Mouse (Mus musculus) gastrocnemius, postnatal 14 days (tissue): ENCODE results near the gene C9. TPM values are rescaled to one million over a fixed set of nuclear protein-coding genes. Genes with fewer than 3 reads are reported as not detected.

ENCODE experiments used
- DNase-seq: peaks from one replicate; pipeline ENCODE4 v3.0.0; 2021; ENCODE audit warnings: mixed read lengths
- intact Hi-C: fragments of 180-260 bp; cut with DNase I; formaldehyde crosslinking; loops from one replicate; pipeline ENCODE4 v1.15.1; 2025; ENCODE audit warnings: low total_unique reads
- long read RNA-seq, 2 experiments: library from polyadenylated mRNA; stranded (forward); transcript quantifications; one replicate each; pipeline ENCODE4 v2.0.0; 2021
- total RNA-seq, 2 experiments: library from RNA; stranded (reverse); gene quantifications; 2 replicates each; pipeline ENCODE4 v1.2.3; 2021

The C9 gene
- not detected for total RNA-seq
- long read RNA-seq, experiment 1: 0 reads
- long read RNA-seq, experiment 2: 0 reads

DNA sequence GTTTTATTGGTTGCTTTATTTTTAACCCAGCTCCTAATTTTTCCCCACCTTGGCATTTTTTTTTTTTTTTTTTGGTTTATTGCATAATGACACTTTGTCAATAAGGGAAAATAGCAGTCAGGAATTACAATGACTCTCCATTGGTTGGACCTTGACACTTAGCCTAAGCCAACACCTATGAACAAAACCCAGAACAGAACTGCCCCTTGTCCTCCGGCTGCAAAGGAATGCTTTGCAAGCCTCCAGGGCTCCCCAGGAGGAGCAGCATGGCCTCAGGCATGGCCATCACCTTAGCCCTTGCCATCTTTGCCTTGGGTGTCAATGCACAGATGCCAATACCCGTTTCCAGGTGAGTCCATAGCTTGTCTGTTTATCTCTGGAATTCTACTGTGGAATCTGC is at the start of gene C9:
TSS of gene C9 (plus strand) at position 193 of the 400 bp plus-strand sequence.
- no peak for DNase-seq
- intact Hi-C loops: no loop called here

- DNase-seq: no peak
- intact Hi-C loops: no loop called here
These were observed 46.9 kb upstream of the C9 start for GRCm38 (mm10) chr15:6398211-6398610.

- intact Hi-C loops: no loop called here
- no peak for DNase-seq
These were observed 46.2 kb upstream of the C9 start for GRCm38 (mm10) chr15:6398881-6399280.

DNA sequence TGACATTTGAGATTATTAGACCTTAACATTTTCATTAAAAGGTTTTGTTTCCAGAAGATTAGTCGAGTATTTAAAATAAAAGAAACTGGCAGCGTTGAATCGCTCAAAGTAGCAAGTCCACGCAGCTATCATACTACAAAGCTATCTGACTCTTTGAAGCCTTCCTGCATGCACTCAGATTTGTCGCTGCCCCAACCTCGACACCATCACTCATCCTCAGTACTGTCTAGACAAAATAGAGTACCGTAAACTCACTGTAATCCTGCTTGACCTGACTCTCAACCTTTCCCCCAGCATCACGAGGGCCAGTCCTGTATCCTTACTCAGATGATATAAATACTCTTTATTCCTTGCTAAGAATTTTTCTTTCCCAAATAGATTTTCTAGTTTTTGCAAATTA is 45.0 kb upstream of the C9 start:
- DNase-seq: no peak
- intact Hi-C loops: no loop called here

DNA sequence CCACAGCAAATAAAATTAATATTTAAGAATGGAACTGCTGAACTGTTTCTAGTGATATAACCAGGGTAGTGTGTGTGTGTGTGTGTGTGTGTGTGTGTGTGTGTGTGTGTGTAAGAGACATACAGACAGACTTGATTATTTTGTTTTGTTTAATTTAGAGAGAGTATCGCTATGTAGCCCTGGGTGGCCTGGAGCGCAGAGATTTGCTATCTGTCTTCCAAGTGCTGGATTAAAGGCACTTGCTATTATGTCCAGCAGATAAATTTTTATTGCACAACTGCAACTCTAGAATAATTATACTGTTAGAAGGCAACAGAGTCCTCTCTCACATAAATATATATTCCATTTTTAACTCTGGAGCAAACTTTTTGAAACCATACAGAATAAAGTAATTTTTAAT is 42.7 kb upstream of the C9 start:
- intact Hi-C loops: no loop called here

DNA sequence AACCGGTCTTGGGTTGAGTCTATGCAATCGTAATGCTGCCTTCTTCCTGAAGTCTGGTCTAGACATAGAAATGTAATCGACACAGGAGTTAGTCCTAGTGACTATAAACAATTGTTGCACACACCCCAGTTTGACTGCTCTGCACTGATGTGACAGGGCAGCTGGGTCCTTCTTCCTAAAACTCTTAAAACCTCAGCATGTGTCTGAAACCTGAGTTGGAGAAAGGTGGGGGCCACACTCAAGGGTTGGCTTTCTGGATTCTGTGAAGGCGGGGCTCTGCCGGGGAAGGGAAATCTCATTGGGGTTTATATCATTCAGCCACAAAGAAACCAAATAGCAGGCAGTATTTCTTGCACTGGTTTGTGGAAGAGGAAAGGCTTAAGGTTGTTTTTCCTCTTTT is 41.0 kb upstream of the C9 start:
- intact Hi-C loops: no loop called here
- no peak for DNase-seq

More for the DNA sequence above, 42.7 kb upstream of the C9 start:
- DNase-seq: no peak

GRCm38 (mm10) chr15:6406771-6407170 is 38.4 kb upstream of the C9 start:
- intact Hi-C loops: no loop called here

DNA sequence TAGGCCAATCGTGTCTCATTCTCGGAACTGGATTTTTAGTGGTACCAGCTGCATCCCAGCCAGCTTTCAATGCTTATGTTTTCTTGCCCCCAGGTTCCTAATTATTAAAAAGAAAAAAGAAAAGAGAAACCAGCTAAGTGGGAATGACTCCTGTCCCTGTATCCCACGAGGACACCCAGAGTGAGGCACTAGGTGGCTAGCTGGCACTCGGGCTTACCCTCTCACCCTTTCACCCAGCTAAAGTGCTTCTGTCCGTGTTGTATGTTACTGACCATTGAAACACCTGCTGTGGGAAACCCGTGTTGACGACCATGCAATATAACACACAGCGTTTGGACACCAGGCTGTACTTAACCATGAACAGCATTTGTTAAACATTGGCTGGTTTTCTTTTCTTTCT is 36.1 kb upstream of the C9 start:
- no peak for DNase-seq
- intact Hi-C loops: no loop called here

More at GRCm38 (mm10) chr15:6406771-6407170, 38.4 kb upstream of the C9 start:
- DNase-seq: no peak

DNA sequence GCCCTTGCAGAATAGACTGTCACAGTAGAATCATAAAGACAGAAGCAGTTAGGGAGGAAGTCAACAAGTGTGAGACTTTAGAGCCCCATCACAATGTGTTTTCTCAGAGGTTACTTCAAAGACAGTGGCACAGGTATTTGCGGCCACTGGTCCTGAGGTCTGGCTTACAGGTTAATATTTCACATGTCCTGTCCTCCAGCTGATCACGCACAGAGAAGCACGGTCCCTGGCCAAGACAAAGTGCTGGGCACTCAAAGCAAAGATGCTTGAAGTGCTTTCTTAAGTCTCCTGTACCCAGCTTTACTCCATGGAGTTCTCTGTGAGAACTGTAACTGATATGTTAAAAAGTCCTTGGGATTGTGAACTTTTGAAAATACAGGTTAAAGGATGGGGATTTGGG is 35.0 kb upstream of the C9 start:
- no peak for DNase-seq
- intact Hi-C loops: no loop called here

- intact Hi-C loops: no loop called here
- DNase-seq: no peak
These were observed 33.8 kb upstream of the C9 start for GRCm38 (mm10) chr15:6411334-6411733.

DNA sequence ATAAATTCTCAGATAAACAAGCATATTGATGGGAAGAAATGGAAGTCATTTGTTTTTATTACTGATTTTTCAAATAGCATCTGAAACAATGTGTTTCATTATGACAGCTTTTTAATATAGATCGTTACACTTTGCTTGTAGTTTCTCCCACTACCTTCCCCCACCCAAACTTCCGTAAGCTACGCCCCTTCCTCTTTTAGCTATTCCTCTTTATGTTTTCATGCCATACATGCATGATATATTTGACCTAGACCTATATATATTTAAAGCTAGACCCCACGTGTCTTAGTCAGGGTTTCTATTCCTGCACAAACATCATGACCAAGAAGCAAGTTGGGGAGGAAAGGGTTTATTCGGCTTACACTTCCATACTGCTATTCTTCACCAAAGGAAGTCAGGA is 29.8 kb upstream of the C9 start:
- intact Hi-C loops: no loop called here
- DNase-seq: no peak

DNA sequence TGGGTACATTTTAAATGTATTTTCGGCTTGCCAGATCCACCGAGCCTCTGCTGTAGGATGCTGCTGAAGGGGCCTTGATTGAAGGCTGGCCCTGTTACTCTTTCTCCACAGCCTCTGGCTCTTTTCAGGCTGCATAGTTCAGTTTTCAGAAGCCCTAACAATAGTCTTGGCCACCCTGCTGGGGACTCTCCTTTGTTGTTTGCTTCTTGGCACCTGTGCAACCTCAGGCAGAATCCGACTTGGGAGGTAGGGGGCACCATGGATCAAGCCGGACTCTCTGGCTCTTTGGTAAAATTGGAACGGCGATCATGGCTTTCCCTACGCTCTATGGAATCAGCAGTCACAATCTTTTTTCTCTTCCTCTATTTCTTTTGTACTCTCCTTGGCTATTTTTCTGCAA is 13.3 kb upstream of the C9 start:
- intact Hi-C loops: loop anchor here (5.0 kb wide), 1 partner anchor 194 kb away; no protein-coding TSS in a partner anchor
- DNase-seq: no peak

- intact Hi-C loops: loop anchor here (5.0 kb wide), 1 partner anchor 195 kb away; no protein-coding TSS in a partner anchor
- DNase-seq: peak; percentile 39
These were observed 12.7 kb upstream of the C9 start for GRCm38 (mm10) chr15:6432411-6432810.

DNA sequence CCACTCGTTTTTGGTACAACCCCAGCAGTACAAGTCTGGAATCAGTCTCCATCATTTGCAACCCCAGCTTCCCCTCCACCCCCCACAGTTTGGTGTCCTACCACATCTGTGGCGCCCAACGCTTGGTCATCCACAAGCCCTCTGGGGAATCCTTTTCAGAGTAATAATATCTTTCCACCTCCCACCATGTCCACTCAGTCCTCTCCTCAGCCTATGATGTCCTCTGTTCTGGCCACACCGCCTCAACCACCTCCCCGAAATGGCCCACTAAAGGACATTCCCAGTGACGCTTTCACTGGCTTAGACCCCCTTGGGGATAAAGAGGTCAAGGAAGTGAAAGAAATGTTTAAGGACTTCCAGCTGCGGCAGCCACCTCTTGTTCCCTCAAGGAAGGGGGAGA is 9.8 kb upstream of the C9 start:
- intact Hi-C loops: no loop called here

DNA sequence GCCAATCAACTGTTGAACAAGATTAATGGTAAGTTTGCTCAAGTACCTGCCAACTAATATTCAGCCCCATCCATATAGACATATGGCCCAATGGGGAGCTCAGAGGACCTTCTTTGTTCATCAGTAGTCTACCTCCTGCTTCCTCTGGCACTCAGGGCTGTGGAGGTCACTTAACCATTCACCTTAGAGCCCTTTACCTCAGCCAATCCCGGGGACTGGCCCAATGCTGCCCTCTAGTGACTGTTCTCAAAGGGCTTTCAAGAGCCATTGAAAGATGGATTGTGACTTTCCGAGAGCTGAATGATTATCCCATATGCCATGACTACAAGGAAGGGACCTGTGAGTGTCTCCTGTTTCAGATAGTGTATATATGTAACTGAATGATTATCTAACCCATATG is 9.4 kb upstream of the C9 start:
- intact Hi-C loops: no loop called here
- peak; percentile 41 for DNase-seq

More for the DNA sequence above, 9.8 kb upstream of the C9 start:
- DNase-seq: no peak

GRCm38 (mm10) chr15:6438685-6439084 is 6.4 kb upstream of the C9 start:
- intact Hi-C loops: no loop called here
- DNase-seq: no peak

- intact Hi-C loops: no loop called here
- DNase-seq: no peak
These were observed 675 bp upstream of the C9 start for GRCm38 (mm10) chr15:6444452-6444851.

DNA sequence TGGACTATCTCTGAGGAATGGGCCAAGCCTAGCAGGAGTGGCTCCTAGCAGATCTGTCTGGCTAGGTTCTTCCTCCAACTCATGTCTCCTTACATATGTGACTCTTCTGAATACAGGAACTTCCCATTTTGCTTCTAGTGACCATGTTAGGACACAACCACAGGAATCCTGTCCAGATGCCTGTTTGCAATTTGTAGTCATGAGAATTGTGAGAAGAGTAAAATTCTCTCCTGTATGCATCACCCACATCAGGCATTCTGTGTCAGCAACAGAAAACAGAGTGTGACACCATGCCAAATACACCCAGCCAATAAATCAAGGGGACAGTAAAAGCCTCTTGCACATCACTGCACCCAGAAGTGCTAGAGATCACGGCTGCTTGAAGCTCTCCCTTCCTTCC is 1.1 kb downstream of the C9 start:
- DNase-seq: no peak
- intact Hi-C loops: no loop called here

DNA sequence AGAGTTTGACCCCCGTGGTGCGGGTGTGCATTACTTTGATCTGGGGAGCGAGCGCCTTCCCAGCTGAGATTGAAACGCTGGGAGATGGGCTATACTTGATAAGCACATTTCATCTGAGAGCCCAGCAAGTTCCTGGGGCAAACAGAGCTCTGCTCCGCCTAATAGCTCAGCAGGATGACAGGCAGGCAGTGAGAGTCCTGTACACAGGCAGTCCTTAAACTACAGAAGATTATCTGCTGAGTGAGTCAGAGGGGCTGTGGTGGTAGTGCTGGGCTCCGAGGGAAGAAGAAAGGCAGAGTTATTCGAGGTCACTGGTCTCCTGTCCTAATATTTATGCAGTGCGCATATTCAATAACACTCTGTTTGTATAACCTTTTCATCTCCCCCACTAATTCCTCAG is 3.8 kb downstream of the C9 start:
- no peak for DNase-seq
- intact Hi-C loops: no loop called here

DNA sequence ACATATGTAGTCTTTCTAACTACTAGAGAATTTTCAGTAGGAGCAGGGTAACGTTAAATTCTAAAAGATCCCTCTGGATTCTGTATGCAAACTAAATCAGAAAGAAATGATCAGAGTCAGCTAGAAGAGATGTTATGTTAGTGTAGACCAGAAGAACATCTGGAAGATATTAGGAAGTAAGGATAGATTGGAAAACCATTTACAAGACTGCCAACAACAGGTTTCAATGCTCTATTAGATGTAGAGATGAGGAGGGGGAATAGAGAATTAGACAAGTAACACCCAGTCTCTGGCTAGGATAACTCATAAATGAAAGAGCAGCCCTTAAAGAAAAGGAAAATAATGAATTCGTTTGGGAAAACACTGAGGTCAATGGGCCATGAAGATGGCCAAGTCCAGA is 9.3 kb downstream of the C9 start:
- DNase-seq: no peak
- intact Hi-C loops: loop anchor here (1.0 kb wide), 1 partner anchor 65 kb away; no protein-coding TSS in a partner anchor

- intact Hi-C loops: no loop called here
- no peak for DNase-seq
These were observed 16.3 kb downstream of the C9 start for GRCm38 (mm10) chr15:6461381-6461780.

DNA sequence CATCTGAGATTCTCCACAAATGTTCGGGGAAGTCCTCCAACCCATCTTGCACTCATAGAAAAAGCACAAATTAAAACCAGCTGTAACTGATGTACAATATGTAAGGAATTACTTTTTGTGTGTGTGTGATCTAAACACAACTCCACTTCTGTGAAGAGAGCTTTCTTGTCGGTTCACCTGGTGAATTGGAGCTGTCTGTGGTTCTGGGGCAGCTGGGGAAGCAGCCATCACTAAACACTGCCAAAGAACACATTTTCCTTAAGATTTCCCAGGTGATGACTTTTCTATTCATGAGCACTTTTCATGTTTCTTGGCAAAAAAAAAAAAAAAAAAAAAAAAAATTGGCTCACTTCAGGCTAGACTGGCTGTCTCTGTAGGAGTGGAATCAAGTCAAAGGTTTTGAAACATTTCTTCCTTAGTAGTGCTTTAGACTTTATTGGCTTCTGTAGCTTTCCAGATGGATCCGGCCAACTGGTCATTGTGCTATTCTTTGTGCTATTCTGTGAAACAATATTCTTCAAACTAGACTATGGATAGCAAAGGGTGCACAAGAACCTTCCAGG is 18.3 kb downstream of the C9 start:
- intact Hi-C loops: no loop called here

More for the DNA sequence above, 18.3 kb downstream of the C9 start:
- DNase-seq: no peak
